Mouse (Mus musculus): ENCODE measurements around the gene Slc16a6.

Slc16a6 gene

DNA sequence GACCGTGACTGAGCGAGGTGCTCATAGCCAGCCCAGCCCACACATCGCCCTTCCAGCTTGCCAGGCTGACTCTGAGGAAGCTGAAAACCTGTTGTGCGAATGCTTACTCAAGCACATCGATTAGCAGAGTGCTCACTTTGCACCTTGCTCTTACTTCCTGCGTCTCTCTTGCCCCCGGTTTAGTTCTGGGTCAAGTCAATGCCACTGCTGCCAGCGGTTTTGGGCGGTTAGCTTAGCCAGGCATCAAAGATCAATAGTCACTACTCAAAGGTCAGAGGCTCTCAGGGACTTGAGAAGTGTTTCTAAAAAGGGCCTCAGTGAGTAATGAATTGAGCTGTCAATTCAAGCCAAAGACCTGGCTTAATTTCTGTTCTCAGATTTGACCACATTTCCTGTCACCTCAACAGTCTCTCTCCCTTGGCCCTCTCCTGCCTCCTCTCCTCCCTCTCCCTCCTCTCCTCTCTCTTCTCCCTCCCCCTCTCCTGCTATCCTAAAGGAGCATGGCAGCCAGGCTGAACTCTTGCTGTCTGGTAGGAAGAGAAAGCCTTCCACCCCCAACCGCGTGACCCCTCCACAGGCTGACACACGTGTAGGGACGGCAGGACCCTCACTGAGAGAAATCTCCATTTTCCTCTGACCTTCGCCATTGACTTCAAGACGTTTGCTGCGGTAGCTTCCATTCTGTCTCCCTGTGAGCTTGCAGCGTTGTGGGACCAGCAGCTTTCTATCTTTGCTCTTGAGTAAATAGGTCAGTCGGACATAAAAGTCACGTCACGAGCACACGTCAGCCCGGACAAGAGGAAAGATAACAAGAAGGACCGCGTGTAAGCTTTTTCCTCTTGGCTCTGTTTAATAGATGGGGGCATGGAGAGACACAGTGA lies 21.7 kb upstream of the Slc16a6 start:
- TF ChIP-seq GATA4 (IDR thresholded peaks at IDR 0.05; ENCODE audit: insufficient replicate concordance, low read length): no peak

DNA sequence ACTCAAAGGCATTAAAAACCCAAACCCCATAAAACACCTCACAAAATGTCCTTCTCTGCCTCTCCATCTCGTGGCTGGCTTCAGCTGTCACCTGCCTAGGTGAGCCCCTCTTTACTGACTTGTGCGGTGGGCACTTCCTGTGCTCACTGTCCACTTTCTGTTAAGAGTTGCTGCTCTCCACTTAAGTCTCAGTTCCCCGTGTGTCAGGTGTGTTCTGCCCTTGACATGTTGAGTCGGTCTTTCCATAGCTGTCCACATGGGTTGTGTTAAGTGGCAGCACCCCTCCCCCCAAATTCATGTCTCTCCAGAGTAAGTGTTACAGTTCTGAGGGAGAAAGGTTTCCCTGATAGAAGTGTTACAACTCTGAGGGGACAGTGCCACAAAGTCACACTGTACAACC lies 18.4 kb upstream of the Slc16a6 start:
- no peak for TF ChIP-seq GATA4 (IDR thresholded peaks at IDR 0.05; ENCODE audit: insufficient replicate concordance, low read length)

DNA sequence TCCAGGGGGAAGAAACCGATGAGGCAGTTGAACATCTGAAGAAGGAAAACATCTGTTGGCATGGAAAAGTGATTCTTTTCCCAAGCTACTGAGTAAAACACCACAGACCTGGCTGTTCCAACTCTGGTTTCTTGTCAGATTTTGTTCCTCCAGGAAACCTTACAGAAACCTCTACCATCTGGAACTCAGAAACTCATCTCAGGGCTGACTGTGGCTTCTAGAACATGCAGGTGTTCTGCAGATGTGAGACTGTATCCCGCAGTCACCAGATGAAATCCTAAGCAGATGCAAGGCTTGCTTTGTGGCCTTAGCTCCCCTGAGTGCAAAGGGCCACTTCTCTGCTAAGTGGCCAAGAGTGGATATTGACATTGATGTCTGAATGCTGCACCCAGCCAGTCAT lies 16.4 kb upstream of the Slc16a6 start:
- no peak for TF ChIP-seq GATA4 (IDR thresholded peaks at IDR 0.05; ENCODE audit: insufficient replicate concordance, low read length)

DNA sequence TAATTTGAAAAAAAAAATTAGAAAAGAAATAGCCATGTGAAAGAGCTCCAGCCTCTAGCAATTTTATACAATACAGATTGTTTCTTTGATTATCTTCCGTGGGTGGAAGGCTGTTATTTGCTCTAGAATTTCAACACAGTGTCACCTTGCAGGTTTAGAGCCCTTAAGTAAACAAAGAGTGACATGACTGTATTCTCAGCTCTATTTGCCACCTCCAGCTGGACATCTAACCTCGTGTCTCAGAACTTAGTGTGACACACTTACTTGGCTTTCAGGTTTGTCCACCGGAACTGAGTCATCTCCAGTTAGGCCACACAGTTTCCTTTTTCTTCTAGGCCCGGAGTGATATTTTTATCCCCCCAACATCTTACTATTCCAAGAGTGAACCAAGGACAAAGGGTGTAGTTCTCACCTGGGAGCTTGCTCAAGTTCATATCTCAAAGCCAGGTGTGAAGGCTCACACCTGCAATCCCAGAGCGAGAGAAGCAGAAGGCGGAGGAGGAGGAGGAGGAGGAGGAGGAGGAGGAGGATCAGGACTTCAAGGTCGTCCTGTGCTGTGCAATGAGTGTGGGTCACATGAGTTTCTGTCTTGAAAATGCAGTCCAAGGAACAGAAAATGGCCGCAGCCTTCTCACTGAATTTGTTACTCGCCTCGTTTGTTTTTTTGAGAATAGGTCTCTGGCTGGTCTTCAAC lies 14.7 kb upstream of the Slc16a6 start:
- 0 out of 2 replicates have a peak, but pooled peaks have one; percentile 28 for TF ChIP-seq GATA4 (IDR thresholded peaks at IDR 0.05; ENCODE audit: insufficient replicate concordance, low read length)

DNA sequence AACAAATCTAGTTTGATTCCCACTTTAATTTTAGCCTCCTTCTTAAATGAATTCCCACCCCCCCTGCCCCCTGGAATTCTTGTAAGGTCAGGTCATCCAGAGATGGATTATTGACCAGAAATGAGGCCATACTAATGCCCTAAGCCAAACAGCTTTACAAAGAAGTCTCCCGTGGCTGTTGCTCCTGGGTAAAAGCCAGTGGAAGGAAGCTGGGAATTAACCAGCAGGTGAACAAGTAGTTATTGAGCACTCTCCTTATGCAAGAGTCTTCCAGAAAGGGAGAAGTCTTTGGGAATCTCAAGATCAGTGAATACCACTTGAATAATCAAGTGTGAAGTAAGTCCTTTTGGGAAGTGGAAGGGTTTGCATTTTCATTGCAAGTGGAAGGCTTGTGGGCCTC lies 13.7 kb upstream of the Slc16a6 start:
- TF ChIP-seq GATA4 (IDR thresholded peaks at IDR 0.05; ENCODE audit: insufficient replicate concordance, low read length): no peak

DNA sequence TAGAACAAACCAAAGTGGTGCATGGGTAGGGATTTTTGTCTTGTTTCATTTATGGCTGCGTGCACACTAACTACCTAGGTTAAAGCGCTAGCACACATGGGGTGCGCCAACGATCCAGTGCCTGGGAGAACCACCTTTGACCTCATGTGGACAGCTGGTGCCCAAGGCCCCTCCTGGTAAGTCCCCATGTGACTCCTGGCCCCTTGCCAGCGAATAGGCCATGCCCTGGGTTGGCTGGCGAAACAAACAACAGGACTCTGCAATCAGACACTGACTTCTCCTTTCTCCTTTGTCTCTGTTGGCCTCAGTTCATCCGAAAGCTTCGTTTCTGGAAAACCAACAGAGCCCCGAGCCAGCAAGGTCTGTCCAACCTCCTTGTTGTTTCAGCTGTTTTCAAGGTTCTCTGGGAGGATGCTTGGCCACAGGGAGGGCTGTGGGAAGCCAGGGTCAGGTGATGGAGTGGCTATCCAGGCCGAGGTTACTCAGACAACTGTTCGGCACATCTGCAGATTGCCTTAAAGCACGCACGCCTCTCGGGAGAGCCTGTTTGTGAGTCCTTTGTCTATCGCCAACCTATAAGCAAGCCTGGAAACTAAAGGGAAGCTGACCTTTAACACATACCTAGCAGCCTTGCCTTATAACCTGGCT lies 12.1 kb upstream of the Slc16a6 start:
- TF ChIP-seq GATA4 (IDR thresholded peaks at IDR 0.05; ENCODE audit: insufficient replicate concordance, low read length): no peak

DNA sequence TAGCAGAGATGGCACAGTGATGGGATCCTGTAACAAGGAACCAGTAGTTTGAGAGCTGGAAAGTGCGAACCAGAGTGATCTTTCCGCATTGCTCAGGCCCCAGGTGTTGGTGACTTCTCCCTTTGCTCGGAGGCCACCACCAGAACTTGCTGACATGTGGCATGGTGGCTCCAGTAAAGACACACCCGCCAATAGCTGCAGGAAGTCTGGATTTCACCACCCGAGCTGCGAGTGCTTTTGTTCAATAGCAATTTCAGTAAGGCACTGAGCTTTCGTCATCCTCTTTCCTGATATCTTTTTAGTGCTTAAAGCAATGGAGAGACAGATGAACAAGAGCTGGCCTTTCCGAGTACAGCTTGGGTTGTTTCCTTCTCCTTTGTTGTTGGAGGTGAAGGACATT lies 7.0 kb upstream of the Slc16a6 start:
- no peak for TF ChIP-seq GATA4 (IDR thresholded peaks at IDR 0.05; ENCODE audit: insufficient replicate concordance, low read length)

DNA sequence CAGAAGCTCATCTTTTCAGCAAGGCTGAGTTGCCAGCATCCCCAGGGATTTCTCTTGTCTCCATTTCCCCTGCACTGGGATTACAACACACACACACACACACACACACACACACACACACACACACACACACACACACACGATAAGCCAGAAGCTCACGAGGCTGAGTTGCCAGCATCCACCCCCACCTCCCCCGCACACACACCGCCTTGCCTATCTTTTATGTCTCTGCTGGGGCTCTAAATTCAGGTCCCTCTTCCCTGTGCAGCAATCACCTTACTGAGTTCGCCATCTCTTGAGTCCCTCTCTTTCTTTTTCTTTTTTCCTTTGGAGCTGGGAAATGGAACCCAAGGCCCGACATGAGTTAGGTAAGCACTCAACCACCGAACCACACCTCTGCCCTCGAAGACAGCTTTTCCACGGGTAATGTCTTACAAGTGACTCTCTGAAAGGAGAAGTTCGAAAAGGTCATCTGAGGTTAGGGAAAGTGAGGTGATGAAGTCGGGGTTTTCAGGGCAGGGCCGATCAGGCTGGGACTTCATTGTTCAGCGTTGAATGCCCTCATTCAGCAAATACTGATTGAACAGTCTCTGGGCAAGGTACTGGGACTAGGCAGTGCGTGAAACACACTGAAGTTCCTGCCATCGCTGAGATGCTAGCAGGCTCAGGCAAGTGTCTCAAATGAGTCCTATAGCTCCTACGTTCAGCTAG lies 6.3 kb upstream of the Slc16a6 start:
- TF ChIP-seq GATA4 (IDR thresholded peaks at IDR 0.05; ENCODE audit: insufficient replicate concordance, low read length): no peak

DNA sequence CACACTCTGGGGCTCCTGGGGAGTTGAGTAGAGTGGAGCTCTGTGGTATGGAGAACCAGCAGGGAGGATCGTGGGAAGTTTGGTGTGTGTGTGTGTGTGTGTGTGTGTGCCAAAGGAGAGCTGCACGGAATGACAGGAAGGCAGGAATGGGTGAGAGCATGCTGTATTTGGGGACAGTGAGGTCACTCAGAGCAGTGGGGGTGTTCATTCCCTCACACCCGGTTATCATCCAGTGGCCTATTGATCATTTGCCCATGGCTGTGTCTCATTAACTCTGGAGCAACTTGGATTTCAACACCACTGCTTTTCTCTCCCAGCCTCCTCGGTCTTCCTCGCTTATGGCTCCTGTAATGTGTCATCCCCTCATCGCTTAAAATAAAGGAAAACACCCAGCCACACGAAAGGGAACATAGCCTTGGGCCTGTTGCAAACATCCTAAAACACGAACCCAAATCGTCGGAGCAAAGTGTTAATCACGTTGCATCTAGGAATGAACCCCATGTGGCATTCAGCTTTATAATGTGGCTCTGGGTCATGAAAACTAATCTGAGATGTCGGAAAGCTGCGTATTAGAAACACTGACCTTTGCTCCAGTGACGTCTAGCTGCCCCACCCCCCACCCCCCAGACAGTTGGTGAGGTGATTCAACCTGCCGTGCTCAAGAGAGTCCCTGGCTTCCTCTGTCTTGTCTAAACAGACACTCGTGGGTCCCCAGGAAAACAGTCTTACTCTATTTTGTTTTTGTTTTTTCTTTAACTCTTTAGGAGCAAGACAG lies 4.4 kb upstream of the Slc16a6 start:
- TF ChIP-seq GATA4 (IDR thresholded peaks at IDR 0.05; ENCODE audit: insufficient replicate concordance, low read length): peak; percentile 87

DNA sequence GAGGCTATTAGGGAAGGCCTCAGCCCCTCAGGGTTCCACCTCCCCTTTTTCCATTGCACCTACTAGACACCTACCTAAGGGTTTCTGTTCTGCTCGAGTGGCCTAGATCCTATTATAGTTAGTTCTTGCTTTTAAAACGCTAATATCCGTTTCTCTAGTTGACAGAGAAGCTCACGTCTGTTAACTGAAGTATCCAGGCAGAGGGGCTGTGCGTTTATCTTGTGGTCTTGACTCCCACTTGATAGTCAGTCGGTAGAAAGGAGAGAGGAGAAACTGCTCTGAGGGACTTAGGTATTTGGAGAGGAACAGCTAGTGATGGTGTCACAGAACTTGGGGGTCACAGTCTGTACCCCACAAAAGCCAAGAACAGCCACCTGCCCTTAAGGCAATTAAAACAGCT lies 3.3 kb upstream of the Slc16a6 start:
- no peak for TF ChIP-seq GATA4 (IDR thresholded peaks at IDR 0.05; ENCODE audit: insufficient replicate concordance, low read length)

DNA sequence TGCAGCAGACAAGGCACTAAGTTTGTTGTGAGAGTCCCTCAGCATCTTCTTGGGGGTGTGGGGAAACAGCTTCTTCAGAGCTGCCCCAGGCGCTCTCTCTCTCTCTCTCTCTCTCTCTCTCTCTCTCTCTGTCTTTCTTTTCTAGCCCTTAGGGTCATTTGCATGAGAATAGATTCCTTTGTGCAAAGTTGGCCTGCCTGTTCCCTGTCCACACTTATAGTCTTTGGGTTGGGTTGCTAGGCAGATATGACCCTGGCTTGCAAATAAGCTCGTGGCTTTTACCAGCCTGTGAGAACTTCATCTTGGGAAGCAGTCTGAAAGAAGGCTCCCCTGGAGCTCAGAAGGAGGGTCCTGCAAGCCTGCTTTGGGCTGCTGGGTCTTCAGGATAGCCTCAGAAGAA lies 2.8 kb upstream of the Slc16a6 start:
- TF ChIP-seq GATA4 (IDR thresholded peaks at IDR 0.05; ENCODE audit: insufficient replicate concordance, low read length): no peak

DNA sequence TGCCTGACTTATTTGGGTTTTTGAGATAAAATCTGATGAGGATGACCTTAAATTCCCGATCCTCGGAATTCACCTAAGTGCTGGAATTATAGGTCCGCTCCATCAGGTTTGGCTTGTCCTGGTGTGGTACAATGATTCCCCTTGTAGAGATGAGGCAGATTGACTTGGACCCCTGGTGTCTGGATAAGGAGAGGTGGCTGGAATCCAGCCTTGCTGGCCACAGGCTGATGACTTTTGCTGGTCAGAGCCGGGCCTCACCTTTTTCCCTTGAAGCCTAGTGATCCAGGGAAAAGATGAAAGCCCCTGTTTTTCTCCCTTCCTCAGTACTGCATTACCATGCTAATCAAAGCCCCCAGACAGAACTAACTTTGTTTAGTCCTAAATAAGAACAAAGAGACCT lies 2.3 kb upstream of the Slc16a6 start:
- no peak for TF ChIP-seq GATA4 (IDR thresholded peaks at IDR 0.05; ENCODE audit: insufficient replicate concordance, low read length)

DNA sequence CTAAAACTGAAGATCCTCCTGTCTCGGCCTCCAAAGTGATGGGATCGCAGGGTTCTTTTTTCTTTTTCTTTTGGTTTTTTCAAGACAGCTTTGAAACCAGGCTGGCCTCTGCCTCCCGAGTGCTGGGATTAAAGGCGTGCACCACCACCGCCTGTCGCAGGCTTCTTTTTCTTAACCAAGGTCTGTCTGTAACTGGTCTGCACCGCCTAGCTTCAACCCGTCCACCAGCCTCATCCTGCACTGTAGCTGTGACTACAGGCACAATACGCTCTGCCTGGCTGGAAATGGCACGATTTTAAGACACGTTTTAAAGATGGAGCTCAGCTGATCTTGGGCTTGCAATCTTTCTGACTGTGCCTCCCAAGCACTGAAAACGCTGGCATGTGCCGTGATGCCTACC lies 1.4 kb upstream of the Slc16a6 start:
- no peak for TF ChIP-seq GATA4 (IDR thresholded peaks at IDR 0.05; ENCODE audit: insufficient replicate concordance, low read length)

DNA sequence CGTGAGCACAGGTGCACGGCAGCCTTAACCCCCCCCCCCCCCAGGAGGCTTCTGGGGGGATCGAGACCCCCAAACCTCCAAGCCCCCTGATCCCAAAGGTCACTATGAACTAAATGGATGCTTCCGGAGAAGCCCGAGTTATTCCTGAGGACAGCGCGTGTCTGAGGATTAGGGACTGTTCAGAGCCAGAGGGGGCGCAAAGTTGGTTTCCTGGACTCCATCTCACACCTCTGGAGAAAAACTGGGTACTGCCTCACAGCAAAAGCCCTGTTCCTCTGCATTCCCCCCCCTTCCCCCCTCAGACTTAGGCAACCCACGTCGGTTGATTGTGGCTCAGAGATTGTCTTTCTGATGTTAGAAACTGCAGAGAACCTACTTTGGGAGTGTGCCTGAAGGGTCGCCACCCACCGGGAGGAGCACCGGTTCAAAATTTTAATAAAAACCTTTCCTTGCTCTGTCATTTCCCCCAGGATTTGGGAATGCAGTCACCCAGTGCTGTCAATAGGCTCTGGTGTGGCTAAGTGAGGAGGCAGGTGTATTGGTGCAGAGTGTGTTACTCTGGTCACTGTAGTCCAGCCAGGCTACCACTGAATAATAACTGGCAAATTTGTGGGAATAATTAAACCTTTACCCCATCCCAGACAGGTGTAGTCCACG lies 816 bp upstream of the Slc16a6 start:
- no peak for TF ChIP-seq GATA4 (IDR thresholded peaks at IDR 0.05; ENCODE audit: insufficient replicate concordance, low read length)

Measured in liver, adult (tissue).